Mouse (Mus musculus): ENCODE results near the gene Tbc1d22a.

Tbc1d22a gene

GRCm38 (mm10) chr15:86433378-86433777, 219.1 kb downstream of the Tbc1d22a start:
- DNase-seq (ENCODE audit: inconsistent age in 2 of 2, low spot score in 1 of 2): no peak

GRCm38 (mm10) chr15:86434241-86434640, 220.0 kb downstream of the Tbc1d22a start:
- peak; percentile 52 to 66 for DNase-seq (ENCODE audit: inconsistent age in 2 of 2, low spot score in 1 of 2)

GRCm38 (mm10) chr15:86437346-86437745, 223.1 kb downstream of the Tbc1d22a start:
- DNase-seq (ENCODE audit: inconsistent age in 2 of 2, low spot score in 1 of 2): no peak

- DNase-seq (ENCODE audit: inconsistent age in 2 of 2, low spot score in 1 of 2): no peak
Measured at GRCm38 (mm10) chr15:86439015-86439796, 224.9 kb downstream of the Tbc1d22a start.

GRCm38 (mm10) chr15:86444271-86444670, 230.0 kb downstream of the Tbc1d22a start:
- no peak for DNase-seq (ENCODE audit: inconsistent age in 2 of 2, low spot score in 1 of 2)

- DNase-seq (ENCODE audit: inconsistent age in 2 of 2, low spot score in 1 of 2): no peak
Measured at GRCm38 (mm10) chr15:86446064-86446463, 231.8 kb downstream of the Tbc1d22a start.

- no peak for DNase-seq (ENCODE audit: inconsistent age in 2 of 2, low spot score in 1 of 2)
Measured at GRCm38 (mm10) chr15:86447251-86447650, 233.0 kb downstream of the Tbc1d22a start.

GRCm38 (mm10) chr15:86449236-86449635, 235.0 kb downstream of the Tbc1d22a start:
- DNase-seq (ENCODE audit: inconsistent age in 2 of 2, low spot score in 1 of 2): no peak

- DNase-seq (ENCODE audit: inconsistent age in 2 of 2, low spot score in 1 of 2): no peak
Measured at GRCm38 (mm10) chr15:86449794-86450193, 235.5 kb downstream of the Tbc1d22a start.

- no peak for DNase-seq (ENCODE audit: inconsistent age in 2 of 2, low spot score in 1 of 2)
Measured at GRCm38 (mm10) chr15:86459413-86459812, 245.2 kb downstream of the Tbc1d22a start.

GRCm38 (mm10) chr15:86462636-86463035, 248.4 kb downstream of the Tbc1d22a start:
- no peak for DNase-seq (ENCODE audit: inconsistent age in 2 of 2, low spot score in 1 of 2)

- no peak for DNase-seq (ENCODE audit: inconsistent age in 2 of 2, low spot score in 1 of 2)
Measured at GRCm38 (mm10) chr15:86468082-86468481, 253.8 kb downstream of the Tbc1d22a start.

- no peak for DNase-seq (ENCODE audit: inconsistent age in 2 of 2, low spot score in 1 of 2)
Measured at GRCm38 (mm10) chr15:86471136-86471535, 256.9 kb downstream of the Tbc1d22a start.

- no peak for DNase-seq (ENCODE audit: inconsistent age in 2 of 2, low spot score in 1 of 2)
Measured at GRCm38 (mm10) chr15:86473473-86473872, 259.2 kb downstream of the Tbc1d22a start.

- no peak for DNase-seq (ENCODE audit: inconsistent age in 2 of 2, low spot score in 1 of 2)
Measured at GRCm38 (mm10) chr15:86474951-86475350, 260.7 kb downstream of the Tbc1d22a start.

- DNase-seq (ENCODE audit: inconsistent age in 2 of 2, low spot score in 1 of 2): no peak
Measured at GRCm38 (mm10) chr15:86476483-86476882, 262.2 kb downstream of the Tbc1d22a start.

- no peak for DNase-seq (ENCODE audit: inconsistent age in 2 of 2, low spot score in 1 of 2)
Measured at GRCm38 (mm10) chr15:86477032-86477431, 262.8 kb downstream of the Tbc1d22a start.

- no peak for DNase-seq (ENCODE audit: inconsistent age in 2 of 2, low spot score in 1 of 2)
Measured at GRCm38 (mm10) chr15:86477471-86477992, 263.3 kb downstream of the Tbc1d22a start.

- DNase-seq (ENCODE audit: inconsistent age in 2 of 2, low spot score in 1 of 2): peak in 1 of 2 experiments; percentile 60
Measured at GRCm38 (mm10) chr15:86478685-86479502, 264.6 kb downstream of the Tbc1d22a start.

- DNase-seq (ENCODE audit: inconsistent age in 2 of 2, low spot score in 1 of 2): no peak
Measured at GRCm38 (mm10) chr15:86482362-86482761, 268.1 kb downstream of the Tbc1d22a start.

GRCm38 (mm10) chr15:86485815-86486214, 271.6 kb downstream of the Tbc1d22a start:
- no peak for DNase-seq (ENCODE audit: inconsistent age in 2 of 2, low spot score in 1 of 2)

GRCm38 (mm10) chr15:86487359-86487758, 273.1 kb downstream of the Tbc1d22a start:
- DNase-seq (ENCODE audit: inconsistent age in 2 of 2, low spot score in 1 of 2): no peak
